Comparison of ENCODE assay signal across 8 mouse cellular contexts in genomic region chr11:6274387-6275093, GRCm38 (mm10). TPM values are rescaled to one million over a fixed set of nuclear protein-coding genes. Genes with fewer than 3 reads are reported as not detected.
DNase-seq lines count a peak whose midpoint lies in the region; ATAC-seq lines count a peak whose summit lies in the region.

TSS of gene Tmed4 (minus strand) at chr11:6274870.

- DNase-seq in NIH3T3 (ENCODE audit: low read depth) = peak; percentile 99
- peak; percentile 99 to 100 for DNase-seq in cerebellum, postnatal 10 days
- peak; percentile 91 to 97 for DNase-seq in frontal cortex, postnatal 10 days (ENCODE audit: low spot score in 2 of 2)
- peak; percentile 97 to 99 for DNase-seq in layer of hippocampus, postnatal 14 days (ENCODE audit: low spot score in 2 of 2)
- peak; percentile 100 for DNase-seq in lung, postnatal 14 days
- DNase-seq in retina, adult 2 months (ENCODE audit: low read depth, low spot score) = peak; percentile 93
- peak; percentile 98 for DNase-seq in thymus, postnatal 36 days

- no peaks in the 10 kb centered on the region for H3K9me3 ChIP-seq in hindbrain, embryonic 12.5 days (replicated peaks)

- peak within 1 kb of the TSS; percentile 73 for H3K27ac ChIP-seq in hindbrain, embryonic 12.5 days

- peaks cover 24% of the 10 kb centered on the region for H3K36me3 ChIP-seq in hindbrain, embryonic 12.5 days

- peak within 1 kb of the TSS; percentile 94 for H3K4me3 ChIP-seq in hindbrain, embryonic 12.5 days

- peak within 1 kb of the TSS; percentile 88 for H3K4me2 ChIP-seq in hindbrain, embryonic 12.5 days (replicated peaks)

- H3K9ac ChIP-seq in hindbrain, embryonic 12.5 days = peak within 1 kb of the TSS; percentile 96

- under 1% methylated on average over 39 of the region's 39 CpGs for WGBS in hindbrain, embryonic 12.5 days

- ATAC-seq in hindbrain, embryonic 12.5 days (ENCODE audit: low FRiP score) = peak; percentile 97

- H3K27me3 ChIP-seq in hindbrain, embryonic 12.5 days = no peaks in the 10 kb centered on the region

- H3K4me1 ChIP-seq in hindbrain, embryonic 12.5 days = peaks cover 15% of the 10 kb centered on the region

RNA-seq across cellular contexts. Expression of gene Tmed4, which starts in this region (rescaled TPM):
- 140 and 144 TPM in 2 replicates for polyA plus RNA-seq in hindbrain, embryonic 12.5 days (2016; fragmentation: Nextera tagmentation; extraction: Ambion mirVana)
- 10 to 100 TPM; 82.4 to 83.1 TPM for total RNA-seq in layer of hippocampus, postnatal 14 days (2021)

Comparison
In these comparisons a context has a peak if more than half of its experiments do, and no peak if none do; other contexts are left out.
1. Peak in every context shown above with its lines: DNase-seq, ATAC-seq, H3K4me3 ChIP-seq and H3K27ac ChIP-seq.